Mouse (Mus musculus) adrenal gland, postnatal 36 days (tissue): Measurements from ENCODE around the gene Gnb3. TPM values are rescaled to one million over a fixed set of nuclear protein-coding genes. Genes with fewer than 3 reads are reported as not detected.

ENCODE experiments used
- DNase-seq, 2 experiments: peaks; one replicate each; pipeline ENCODE4 v3.0.0; 2021; ENCODE audit warnings: mixed read lengths in 1 of 2
- long read RNA-seq, 2 experiments: library from polyadenylated mRNA; stranded (forward); transcript quantifications; one replicate each; pipeline ENCODE4 v2.0.0; 2021; ENCODE audit warnings: borderline sequencing depth in 2 of 2
- total RNA-seq, 2 experiments: library from RNA; stranded (reverse); gene quantifications; 2 replicates each; pipeline ENCODE4 v1.2.3; 2021

Gene Gnb3
- total RNA-seq, result 1 to 10 TPM; 6.2 to 8.1 TPM
- long read RNA-seq, experiment 1, transcript Gnb3-201 (10 exons, 1,846 nt), result major isoform, 24 of 30 reads
- long read RNA-seq, experiment 1, partial matches to known transcripts, result 0 of 30 reads
- long read RNA-seq, experiment 1, other reads (novel, unspliced or antisense), result 4 of 30 reads
- long read RNA-seq, experiment 2, transcript Gnb3-201 (10 exons, 1,846 nt), result major isoform, 11 of 17 reads
- long read RNA-seq, experiment 2, partial matches to known transcripts, result 0 of 17 reads
- long read RNA-seq, experiment 2, other reads (novel, unspliced or antisense), result 3 of 17 reads

DNA sequence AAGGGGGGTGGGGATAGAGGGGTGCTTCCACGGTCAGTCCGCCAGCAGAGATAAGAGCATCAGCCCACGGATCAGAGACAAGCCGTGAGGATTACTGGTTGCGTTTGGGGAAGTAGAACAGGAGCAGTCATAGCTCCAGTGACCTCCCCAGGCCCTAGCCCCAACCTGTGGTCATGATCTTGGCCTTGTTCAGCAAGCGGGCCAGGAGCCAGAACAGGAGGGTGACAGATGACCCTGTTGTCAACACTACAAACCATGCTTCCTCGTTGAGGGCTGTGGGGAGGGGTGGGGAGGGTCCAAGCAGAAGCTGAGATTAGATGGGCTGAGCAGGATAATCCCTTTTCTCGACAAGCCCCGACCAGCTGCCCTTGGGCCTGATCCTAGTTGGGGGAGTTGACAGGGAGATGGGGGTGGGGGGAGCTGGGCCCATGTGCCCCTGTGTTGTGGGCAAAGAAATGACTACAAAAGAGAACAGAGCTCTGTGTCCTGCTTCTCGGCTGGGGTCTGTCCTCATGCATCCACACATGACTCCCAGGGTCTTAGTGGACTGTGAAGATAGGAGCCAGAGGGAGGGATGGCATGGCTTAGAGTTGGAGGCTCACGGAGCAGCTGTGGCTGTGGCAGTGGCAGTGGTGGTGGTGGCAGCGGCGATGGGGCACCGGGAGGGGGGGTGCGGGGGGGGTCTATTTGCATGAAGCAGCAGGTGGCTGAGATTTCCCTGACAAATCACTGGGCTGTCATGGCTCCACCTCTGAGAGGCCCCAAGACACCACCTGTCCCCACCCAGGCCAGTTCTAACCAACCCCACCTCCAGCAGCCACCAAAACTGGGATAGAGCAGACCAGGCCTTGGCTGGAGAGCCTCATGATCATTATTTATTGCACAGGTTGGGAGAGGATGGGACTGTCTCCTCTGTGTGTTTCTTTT lies at the start of gene Gnb3:
Gene Gnb3 (minus strand): TSS at position 35 of the 927 bp plus-strand sequence.
- peak in 1 of 2 experiments; percentile 25 for DNase-seq

GRCm38 (mm10) chr6:124888555-124889125 lies 48.6 kb upstream of the Gnb3 start:
- DNase-seq, result no peak

DNA sequence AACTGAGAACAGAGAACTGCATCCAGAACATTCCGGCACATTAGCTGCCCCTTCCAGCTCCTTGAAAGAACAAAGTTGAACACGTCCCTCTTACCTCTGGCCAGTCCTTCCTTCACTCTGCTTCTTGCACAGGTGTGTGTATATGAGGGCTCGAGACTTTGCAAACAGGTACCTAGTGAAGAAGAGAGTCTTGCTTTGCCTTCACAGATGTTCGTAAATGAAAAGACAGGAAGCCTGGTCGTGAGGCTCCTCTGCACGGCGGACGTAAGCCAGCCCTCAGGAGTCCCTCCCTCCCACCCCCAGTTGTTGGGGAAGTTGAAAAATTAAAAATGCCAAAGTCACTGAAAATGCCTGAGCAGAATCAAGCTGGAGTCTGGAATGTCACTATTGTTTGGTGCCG lies 47.9 kb upstream of the Gnb3 start, which contains the start of gene Cd4:
Gene Cd4 (minus strand): TSS at position 236 of the 400 bp plus-strand sequence.
- DNase-seq, result no peak

DNA sequence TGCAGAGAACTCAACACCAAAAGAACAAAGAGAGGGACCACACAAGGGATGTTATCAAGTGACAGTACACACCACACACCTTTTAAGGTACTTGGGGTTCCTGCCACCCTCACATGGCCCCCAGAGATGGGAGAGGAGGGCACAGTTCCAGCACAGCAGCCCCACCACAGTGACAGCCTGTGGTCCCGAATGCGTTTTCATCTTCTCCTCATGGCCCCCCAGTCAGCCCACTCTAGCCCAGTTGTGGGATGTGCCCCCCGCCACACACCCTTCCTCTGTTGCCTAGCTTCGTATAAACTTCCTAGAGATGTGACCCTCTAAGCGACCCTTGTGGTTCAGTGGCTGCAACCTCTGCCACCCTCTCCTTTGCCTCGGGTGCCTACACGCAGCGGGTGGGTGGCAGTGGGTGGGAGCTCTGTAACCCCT lies 45.9 kb upstream of the Gnb3 start:
- no peak for DNase-seq

DNA sequence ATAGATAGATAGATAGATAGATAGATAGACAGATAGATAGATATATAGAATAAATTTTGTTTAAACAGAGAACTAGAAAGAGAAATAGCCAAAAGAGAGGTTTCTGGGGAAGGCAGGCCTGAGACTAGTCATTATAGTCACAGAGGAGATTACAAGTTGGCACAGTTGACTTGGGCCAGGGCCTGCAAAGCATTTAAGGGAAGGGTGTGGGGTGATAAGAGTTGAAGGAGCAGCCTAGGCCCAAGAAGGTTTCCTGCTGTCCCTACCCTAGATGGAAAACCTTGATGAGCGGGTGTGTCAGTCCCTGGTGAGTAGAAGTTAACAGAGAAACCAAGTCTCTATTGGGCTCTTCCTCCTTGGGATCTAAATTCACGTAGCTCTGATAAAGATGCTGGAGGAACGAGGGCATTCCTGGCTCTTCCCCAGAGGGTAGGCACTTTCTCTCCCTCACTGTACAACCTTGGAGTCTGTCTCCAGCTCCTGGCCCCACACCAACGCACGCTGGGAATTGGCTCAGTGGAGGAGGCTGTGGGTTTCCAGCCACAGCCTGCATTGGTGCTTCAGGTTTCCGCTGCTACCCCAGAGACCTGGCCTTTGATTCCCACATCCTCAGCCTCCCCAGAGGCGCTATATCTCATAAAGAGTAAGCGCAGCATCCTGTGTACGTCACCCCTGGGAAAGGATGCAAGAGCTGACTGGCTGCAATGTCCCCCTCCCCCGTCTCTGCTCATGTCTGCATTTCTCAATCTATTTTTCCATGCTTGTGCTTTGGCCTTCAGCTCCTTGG lies 44.8 kb upstream of the Gnb3 start:
- DNase-seq, result no peak

DNA sequence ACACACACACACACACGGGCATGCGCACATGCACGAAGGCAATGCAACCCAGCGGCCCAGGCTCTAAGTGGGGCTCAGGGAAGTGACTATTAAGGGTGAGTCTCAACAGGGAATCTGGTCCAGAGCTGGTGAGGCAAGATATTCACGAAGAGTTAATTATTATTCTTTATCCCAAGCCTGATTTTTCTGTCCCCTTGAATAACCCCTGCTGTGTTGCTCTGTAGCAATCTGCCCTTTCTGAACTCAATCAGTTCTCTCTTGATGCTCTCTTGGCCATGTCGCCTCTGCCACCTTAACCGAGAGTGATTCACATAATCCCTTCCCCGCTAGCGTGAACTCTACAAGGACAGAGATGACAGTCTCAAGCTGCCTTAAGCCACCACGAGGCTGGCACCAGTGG lies 43.3 kb upstream of the Gnb3 start:
- DNase-seq, result no peak

- DNase-seq, result no peak
Measured at GRCm38 (mm10) chr6:124881821-124882220, 41.7 kb upstream of the Gnb3 start.

GRCm38 (mm10) chr6:124879390-124879789 lies 39.3 kb upstream of the Gnb3 start:
- DNase-seq, result no peak

GRCm38 (mm10) chr6:124874348-124874747 lies 34.3 kb upstream of the Gnb3 start:
- DNase-seq, result no peak

DNA sequence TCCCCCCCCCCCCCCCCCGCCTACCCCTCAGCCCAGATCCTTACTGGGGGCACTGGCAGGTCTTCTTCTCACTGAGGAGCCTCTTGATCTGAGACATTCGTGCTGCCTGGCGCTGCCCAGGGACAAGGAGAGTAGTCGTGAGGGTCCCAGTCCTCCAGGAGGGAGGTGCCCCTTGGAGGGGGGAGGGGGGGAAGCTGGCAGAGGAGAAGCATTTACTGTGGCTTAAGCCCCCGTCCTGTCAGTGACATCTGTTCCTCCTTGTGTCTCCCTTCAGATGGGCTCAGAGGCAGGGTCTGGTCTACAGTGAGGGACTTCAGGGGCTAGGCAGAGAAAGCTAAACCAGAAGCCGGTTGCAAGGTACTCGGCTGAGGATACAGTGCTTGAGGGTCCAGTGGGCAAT lies 26.5 kb upstream of the Gnb3 start:
- no peak for DNase-seq

DNA sequence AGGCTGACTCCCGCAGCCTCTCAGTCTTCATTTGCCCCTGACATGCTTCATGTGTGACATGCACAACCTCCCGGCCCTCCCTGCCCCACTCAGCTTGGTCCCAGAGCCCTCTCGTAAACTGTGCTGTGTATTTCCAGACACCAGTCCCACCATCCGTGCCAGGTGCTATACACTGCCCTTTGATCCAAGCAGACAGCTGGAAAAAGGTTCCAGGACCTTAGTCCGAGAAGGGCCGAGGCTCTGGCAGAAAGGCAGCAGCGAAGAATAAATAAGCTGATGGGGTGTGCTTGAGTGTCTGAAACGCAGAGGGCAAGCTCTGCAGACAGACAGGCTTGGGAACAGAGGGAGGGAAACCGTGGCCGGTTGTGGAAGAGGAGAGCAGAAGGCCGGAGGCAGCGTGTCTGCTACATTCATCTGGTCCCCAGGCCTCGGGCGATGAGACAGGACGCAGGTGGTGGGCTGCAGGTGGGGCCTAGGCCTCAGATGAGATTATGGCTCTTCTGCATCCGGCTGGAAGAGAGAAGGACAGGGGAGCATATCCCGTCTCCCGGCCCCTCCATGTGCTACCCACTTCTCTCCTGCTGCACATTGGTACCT lies 25.8 kb upstream of the Gnb3 start:
- no peak for DNase-seq

- DNase-seq, result peak; percentile 72 to 79
Measured at GRCm38 (mm10) chr6:124863658-124864298, 23.7 kb upstream of the Gnb3 start, which contains the start of gene Gpr162. Gene Gpr162, minus strand, starts transcription at chr6:124863983.

GRCm38 (mm10) chr6:124863125-124863657 lies 23.1 kb upstream of the Gnb3 start:
- no peak for DNase-seq

GRCm38 (mm10) chr6:124862406-124863124 lies 22.5 kb upstream of the Gnb3 start:
- no peak for DNase-seq

- DNase-seq, result no peak
Measured at GRCm38 (mm10) chr6:124861802-124862201, 21.7 kb upstream of the Gnb3 start.

GRCm38 (mm10) chr6:124861266-124861665 lies 21.2 kb upstream of the Gnb3 start:
- DNase-seq, result no peak

GRCm38 (mm10) chr6:124860511-124860910 lies 20.4 kb upstream of the Gnb3 start:
- DNase-seq, result no peak

DNA sequence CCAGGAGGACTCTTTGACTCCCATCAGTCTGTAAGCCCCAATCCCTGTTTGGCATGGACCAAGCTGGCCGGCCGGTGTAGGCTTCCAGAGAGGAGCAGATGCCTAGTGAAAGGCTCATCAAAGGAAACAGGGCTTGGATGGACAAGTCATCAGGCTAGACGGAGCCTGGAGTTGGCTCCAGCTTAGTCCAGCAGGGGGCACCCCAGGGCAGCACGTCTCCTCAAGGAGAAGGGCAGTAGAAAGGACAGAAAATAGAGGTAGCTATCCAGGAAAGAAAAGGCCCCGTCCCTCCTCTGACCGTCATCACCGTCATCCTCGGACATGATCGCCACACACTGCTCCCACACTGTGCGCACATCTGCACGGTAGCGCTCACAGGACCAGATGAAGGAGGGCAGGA lies 19.6 kb upstream of the Gnb3 start:
- DNase-seq, result peak; percentile 91 to 95

DNA sequence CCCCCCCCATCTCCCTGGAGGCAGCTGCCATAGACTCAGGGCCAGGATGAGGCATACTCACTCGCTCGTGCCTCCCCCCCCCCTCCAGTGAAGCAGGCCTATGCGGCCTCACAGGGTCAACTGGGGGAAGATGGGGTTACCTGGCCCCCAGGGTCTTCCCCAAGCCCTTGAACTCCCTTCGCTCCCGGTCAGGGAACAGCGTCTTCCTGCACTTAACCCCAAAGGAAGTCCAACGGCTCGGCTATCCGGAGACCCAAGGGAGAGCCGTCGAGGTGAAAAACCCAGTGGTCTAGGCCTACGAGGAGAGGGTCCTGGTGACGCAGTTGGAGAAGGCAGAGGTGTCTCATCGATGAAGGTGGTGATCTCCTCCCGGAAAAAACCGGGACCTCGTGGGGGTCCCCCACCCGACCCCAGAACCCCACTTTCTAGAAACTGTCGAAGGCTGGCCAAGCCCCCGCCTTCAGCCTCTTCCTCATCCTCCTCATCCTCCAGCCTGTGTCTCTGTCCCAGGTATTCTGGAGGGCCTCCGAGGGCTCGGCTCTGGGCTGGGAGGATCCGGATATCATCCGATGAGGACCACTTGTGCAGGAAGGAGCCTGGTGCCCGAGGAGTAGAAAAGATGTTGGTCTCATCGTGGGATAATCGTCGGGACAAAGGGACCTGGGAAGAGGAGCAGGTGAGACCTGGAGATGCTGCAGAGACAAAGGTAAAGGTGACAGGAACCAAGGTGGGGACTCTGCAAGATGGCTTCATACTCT lies 18.7 kb upstream of the Gnb3 start:
- no peak for DNase-seq
